Mouse (Mus musculus) liver, postnatal 0 days (tissue): ENCODE data around the gene Ptges. TPM values are rescaled to one million over a fixed set of nuclear protein-coding genes. Genes with fewer than 3 reads are reported as not detected.

ENCODE experiments used
- ATAC-seq: fragments of 200-750 bp; cut with Nextera tagmentation; 2 replicates; pipeline ENCODE4 v1.8.0; 2017; ENCODE audit warnings: mild to moderate bottlenecking, moderate library complexity
- DNase-seq: peaks from one replicate; pipeline ENCODE4 v3.0.0-alpha.2; 2016
- H3K27ac ChIP-seq: fragments of 300-500 bp; sonication (generic); 2 replicates; pipeline ENCODE4 v1.5.1; 2014; ENCODE audit warnings: antibody characterized with exemption, moderate library complexity, mild to moderate bottlenecking, low read depth
- H3K27me3 ChIP-seq: fragments of 300-500 bp; sonication (generic); 2 replicates; pipeline ENCODE4 v1.6.1; 2014; ENCODE audit warnings: low read length, control low read depth, mixed read lengths; ENCODE audit not compliant: insufficient read depth
- H3K36me3 ChIP-seq: fragments of 300-500 bp; sonication (generic); replicated peaks from 2 replicates; pipeline ENCODE4 v1.6.1; 2014; ENCODE audit warnings: mild to moderate bottlenecking, control low read depth, low read length, moderate library complexity, mixed read lengths; ENCODE audit not compliant: insufficient read depth
- H3K4me1 ChIP-seq: fragments of 300-500 bp; sonication (generic); 2 replicates; pipeline ENCODE4 v1.6.1; 2014; ENCODE audit warnings: antibody characterized with exemption, mild to moderate bottlenecking, control low read depth; ENCODE audit not compliant: insufficient read depth
- H3K4me2 ChIP-seq: fragments of 300-500 bp; sonication (generic); 2 replicates; pipeline ENCODE4 v1.6.1; 2014; ENCODE audit warnings: low read depth, mild to moderate bottlenecking, low read length, moderate library complexity, mixed read lengths
- H3K4me3 ChIP-seq: fragments of 300-500 bp; sonication (generic); 2 replicates; pipeline ENCODE4 v1.5.1; 2014; ENCODE audit warnings: low read depth, low read length
- H3K9ac ChIP-seq: fragments of 300-500 bp; sonication (generic); replicated peaks from 2 replicates; pipeline ENCODE4 v1.6.1; 2014; ENCODE audit warnings: mild to moderate bottlenecking, moderate library complexity
- H3K9me3 ChIP-seq: fragments of 300-500 bp; sonication (generic); 2 replicates; pipeline ENCODE4 v1.6.1; 2016; ENCODE audit warnings: mild to moderate bottlenecking, control low read depth, low read length, mixed read lengths
- CTCF ChIP-seq: sonication (generic); IDR thresholded peaks from 2 replicates; pipeline ENCODE4 v1.5.1; 2016; ENCODE audit warnings: antibody characterized with exemption, low read depth
- EP300 ChIP-seq: IDR thresholded peaks from 2 replicates; pipeline ENCODE4 v1.6.1; 2016; ENCODE audit warnings: antibody characterized with exemption, low read depth, mild to moderate bottlenecking
- WGBS: fragments of 180-500 bp; shearing (Covaris S2); extraction: QIAGEN DNeasy Blood & Tissue Kit; methylation state at CpG from one replicate; pipeline ENCODE4 v1.1.7; 2014; ENCODE audit not compliant: insufficient replicate concordance; 5-methylcytosine and 5-hydroxymethylcytosine counted together
- polyA plus RNA-seq: library from polyadenylated mRNA; unstranded; fragments of >200 nt; fragmentation: Nextera tagmentation; extraction: Ambion mirVana; gene quantifications from 2 replicates; pipeline ENCODE4 v1.2.1, GENCODE M21; 2015

The Ptges gene
- polyA plus RNA-seq, 1 experiment from 2014 or later = 1.7 TPM

DNA sequence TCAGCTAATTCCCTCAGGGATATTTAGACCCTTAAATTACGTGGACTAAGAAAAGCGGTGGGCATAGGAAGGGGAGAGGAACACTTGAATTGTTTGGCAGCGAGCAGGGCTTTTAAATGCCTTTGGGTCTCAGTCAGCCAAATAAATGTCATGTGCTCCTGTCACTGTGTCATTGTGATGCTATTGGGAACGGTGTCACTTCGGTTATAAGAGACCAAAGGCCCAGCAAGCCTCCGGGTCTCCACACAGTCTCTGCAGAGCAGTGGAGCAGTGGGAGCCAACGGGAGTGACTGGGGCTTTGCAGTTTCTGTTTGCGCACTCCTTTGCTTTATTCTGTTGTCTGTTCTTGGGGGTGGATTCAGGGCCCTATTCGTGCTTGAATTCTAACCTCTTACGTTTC is 55.2 kb downstream of the Ptges start:
- no peaks in the 10 kb centered on the region for H3K36me3 ChIP-seq
- no peaks in the 10 kb centered on the region for H3K27me3 ChIP-seq
- H3K9me3 ChIP-seq = no peaks in the 10 kb centered on the region
- no peaks in the 10 kb centered on the region for H3K4me1 ChIP-seq
- no peak for ATAC-seq
- H3K27ac ChIP-seq = no peak overlapping the region
- no peak overlapping the region for H3K4me3 ChIP-seq
- 64% methylated on average over 10 of the region's 10 CpGs for WGBS
- DNase-seq = no peak
- H3K9ac ChIP-seq = no peak overlapping the region
- H3K4me2 ChIP-seq = no peak overlapping the region
- no peak for TF ChIP-seq CTCF
- TF ChIP-seq EP300 = no peak

DNA sequence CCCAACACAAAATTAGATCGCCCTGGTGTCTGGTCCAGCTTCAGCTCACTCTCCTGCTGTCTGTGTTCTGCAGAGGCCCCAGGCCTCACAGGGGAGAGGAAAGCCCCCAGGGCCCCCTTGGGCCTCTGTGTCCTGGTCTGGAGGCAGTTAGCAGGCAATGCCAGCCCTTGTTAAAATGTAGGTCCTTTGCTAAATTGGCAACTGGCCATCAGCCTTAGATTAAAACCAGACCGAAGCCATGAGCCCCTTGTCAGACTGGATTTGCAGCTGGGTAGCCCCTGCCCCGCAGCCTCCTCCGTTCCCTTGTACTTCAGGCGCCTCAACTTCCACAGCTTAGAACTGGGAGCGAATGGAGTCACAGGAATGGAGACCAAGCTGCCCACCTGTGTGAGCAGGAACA is 57.0 kb downstream of the Ptges start:
- Histone ChIP-seq H3K27me3 (no peaks in the 10 kb centered on the region), H3K27ac (no peak overlapping the region), H3K36me3 (no peaks in the 10 kb centered on the region), H3K4me1 (no peaks in the 10 kb centered on the region), H3K4me2 (no peak overlapping the region), H3K4me3 (no peak overlapping the region), H3K9me3 (no peaks in the 10 kb centered on the region), H3K9ac (no peak overlapping the region)
- ATAC-seq (no peak), DNase-seq (no peak)
- 87% methylated on average over 6 of the region's 6 CpGs for WGBS
- TF ChIP-seq CTCF = no peak
- TF ChIP-seq EP300 = no peak

DNA sequence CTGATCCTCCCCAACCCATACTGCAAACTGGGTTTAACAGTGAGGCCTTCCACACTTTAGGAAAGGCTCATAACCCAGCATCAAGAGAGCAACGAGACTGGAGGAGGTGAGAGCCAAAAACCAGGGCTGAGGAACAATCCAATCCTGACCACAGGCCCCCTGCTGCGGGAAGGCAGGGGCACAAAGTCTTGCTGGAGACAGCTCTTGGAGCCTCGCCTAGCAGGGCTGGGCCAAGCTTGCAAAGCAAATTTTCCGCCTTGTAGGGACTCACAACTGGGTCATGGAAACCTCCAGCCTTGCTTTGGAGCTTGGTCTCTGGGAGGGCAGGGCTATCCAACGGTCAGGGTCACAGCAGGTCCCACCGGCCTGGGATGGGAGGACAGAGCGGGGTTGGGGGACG is 58.8 kb downstream of the Ptges start:
- no peak for ATAC-seq
- no peak overlapping the region for H3K4me2 ChIP-seq
- TF ChIP-seq CTCF = no peak
- TF ChIP-seq EP300 = no peak
- H3K36me3 ChIP-seq = no peaks in the 10 kb centered on the region
- 0 out of 2 replicates have a peak, but pooled peaks cover 5% of the 10 kb centered on the region for H3K27me3 ChIP-seq
- no peaks in the 10 kb centered on the region for H3K4me1 ChIP-seq
- no peak overlapping the region for H3K4me3 ChIP-seq
- 64% methylated on average over 8 of the region's 8 CpGs for WGBS
- no peaks in the 10 kb centered on the region for H3K9me3 ChIP-seq
- no peak overlapping the region for H3K9ac ChIP-seq
- no peak overlapping the region for H3K27ac ChIP-seq
- DNase-seq = no peak

DNA sequence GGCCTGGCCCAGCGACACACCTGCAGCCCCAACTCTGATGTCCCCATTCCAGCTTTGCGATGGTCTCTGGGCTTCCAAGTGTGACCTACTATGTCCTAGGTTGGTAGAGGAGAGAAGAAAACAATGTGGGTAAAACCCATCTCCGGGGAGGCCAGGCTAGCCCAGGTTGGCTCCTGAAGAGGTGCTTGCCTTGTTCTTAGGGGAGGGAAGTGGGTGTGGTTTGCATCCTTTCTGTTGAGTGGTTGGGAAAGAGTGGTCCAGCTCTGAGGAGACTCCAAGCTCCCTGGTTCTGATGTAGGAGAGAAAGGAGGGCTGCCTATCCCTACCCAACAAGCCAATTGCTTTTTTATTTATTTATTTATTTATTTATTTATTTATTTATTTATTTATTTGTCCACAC is 64.2 kb downstream of the Ptges start:
- no peak for DNase-seq
- no peaks in the 10 kb centered on the region for H3K9me3 ChIP-seq
- no peak for ATAC-seq
- peaks cover 19% of the 10 kb centered on the region for H3K27me3 ChIP-seq
- no peak overlapping the region for H3K4me2 ChIP-seq
- WGBS = 50% methylated on average over 3 of the region's 3 CpGs
- H3K27ac ChIP-seq = no peak overlapping the region
- no peak for TF ChIP-seq EP300
- no peak for TF ChIP-seq CTCF
- H3K9ac ChIP-seq = no peak overlapping the region
- H3K4me3 ChIP-seq = no peak overlapping the region
- no peaks in the 10 kb centered on the region for H3K4me1 ChIP-seq
- no peaks in the 10 kb centered on the region for H3K36me3 ChIP-seq

DNA sequence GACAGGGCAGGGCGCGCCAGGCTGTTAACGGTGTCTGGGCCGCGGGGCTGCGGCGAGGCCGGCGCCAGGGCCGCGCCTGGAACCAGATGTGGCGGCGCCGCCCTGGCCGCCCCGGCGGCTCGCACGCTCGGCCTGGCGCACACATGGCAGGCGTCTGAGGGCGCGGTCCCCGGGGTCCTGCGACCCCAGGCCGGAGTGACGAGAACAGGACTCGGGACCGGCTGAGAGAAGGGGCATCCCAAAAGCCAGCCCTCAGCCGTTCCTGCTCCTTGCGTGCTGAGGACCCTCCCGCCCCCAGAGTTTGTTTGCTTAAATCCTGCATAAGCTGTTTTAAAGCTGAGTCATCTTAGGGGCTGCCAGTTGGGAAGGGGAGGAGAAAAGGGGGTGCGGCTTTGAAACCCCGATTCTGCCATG is 64.7 kb downstream of the Ptges start:
- Histone ChIP-seq H3K4me2 (peak overlapping the region; percentile 36; the same call in 1 of the 2 replicates), H3K4me1 (no peaks in the 10 kb centered on the region), H3K4me3 (no peak overlapping the region), H3K36me3 (no peaks in the 10 kb centered on the region), H3K27me3 (peaks cover 19% of the 10 kb centered on the region), H3K9me3 (no peaks in the 10 kb centered on the region), H3K9ac (no peak overlapping the region), H3K27ac (no peak overlapping the region)
- TF ChIP-seq CTCF = no peak
- TF ChIP-seq EP300 = no peak
- 2% methylated on average over 34 of the region's 35 CpGs for WGBS
- DNase-seq (no peak), ATAC-seq (no peak)

DNA sequence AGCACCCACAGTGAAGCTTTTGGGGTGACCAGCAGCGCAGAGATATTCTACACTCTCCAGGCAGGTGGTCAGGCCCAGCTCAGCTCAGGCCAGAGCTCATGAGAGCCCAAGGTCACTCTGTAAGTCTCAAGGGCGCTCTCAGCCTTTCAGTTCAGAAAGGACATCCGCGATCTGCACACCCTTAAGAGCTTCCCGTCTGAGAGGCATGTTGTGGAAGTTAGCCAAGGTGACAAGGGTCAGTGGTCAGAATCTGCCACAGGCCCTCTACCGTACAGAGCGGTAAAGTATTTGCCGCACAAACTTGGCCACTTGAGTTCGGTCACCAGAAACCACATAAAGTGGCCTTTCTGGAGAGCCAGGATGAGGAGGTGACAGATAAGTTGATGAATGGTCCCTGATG is 66.1 kb downstream of the Ptges start:
- 53% methylated on average over 9 of the region's 9 CpGs for WGBS
- Histone ChIP-seq H3K27ac (no peak overlapping the region), H3K4me3 (no peak overlapping the region), H3K27me3 (peaks cover 19% of the 10 kb centered on the region), H3K9ac (no peak overlapping the region), H3K9me3 (no peaks in the 10 kb centered on the region), H3K4me2 (no peak overlapping the region), H3K36me3 (no peaks in the 10 kb centered on the region), H3K4me1 (no peaks in the 10 kb centered on the region)
- TF ChIP-seq CTCF (no peak), EP300 (no peak)
- ATAC-seq (no peak), DNase-seq (no peak)

DNA sequence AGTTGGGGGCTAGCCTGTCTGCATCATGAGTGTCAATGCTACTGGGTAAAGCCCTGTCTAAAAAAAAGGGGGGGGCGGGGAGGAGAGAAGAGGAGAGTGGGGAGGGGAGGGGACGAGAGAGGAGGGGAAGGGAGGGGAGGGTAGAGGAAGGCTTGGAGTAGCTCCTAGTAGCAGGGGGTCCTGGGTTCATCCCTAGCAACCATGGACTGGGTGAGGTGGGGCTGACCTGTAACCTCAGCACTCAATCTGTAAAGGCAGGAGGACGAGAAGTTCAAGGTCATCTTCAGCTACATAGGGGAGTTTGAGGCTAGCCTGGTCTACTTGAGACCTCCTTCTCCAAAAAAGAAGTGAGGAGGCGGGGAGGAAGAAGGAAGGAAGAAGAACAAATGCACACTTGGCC is 67.6 kb downstream of the Ptges start:
- no peaks in the 10 kb centered on the region for H3K36me3 ChIP-seq
- DNase-seq (no peak), ATAC-seq (no peak)
- no peak overlapping the region for H3K27ac ChIP-seq
- 60% methylated on average over 4 of the region's 4 CpGs for WGBS
- H3K27me3 ChIP-seq = peaks cover 19% of the 10 kb centered on the region
- no peak overlapping the region for H3K4me3 ChIP-seq
- H3K9ac ChIP-seq = no peak overlapping the region
- H3K4me2 ChIP-seq = no peak overlapping the region
- no peaks in the 10 kb centered on the region for H3K4me1 ChIP-seq
- no peak for TF ChIP-seq EP300
- TF ChIP-seq CTCF = no peak
- no peaks in the 10 kb centered on the region for H3K9me3 ChIP-seq
